Mouse (Mus musculus) left cerebral cortex, postnatal 14 days (tissue): ENCODE results near the gene Cdk14. TPM values are rescaled to one million over a fixed set of nuclear protein-coding genes. Genes with fewer than 3 reads are reported as not detected.

Source experiments
- DNase-seq, 2 experiments: peaks; one replicate each; pipeline ENCODE4 v3.0.0; 2021 to 2022; ENCODE audit warnings: low spot score in 2 of 2, mixed read lengths in 1 of 2
- intact Hi-C: fragments of 180-260 bp; cut with DNase I; formaldehyde crosslinking; loops from one replicate; pipeline ENCODE4 v1.15.1; 2025
- long read RNA-seq, 2 experiments: library from polyadenylated mRNA; stranded (forward); transcript quantifications; one replicate each; pipeline ENCODE4 v2.0.0; 2021
- total RNA-seq, 2 experiments: library from RNA; stranded (reverse); gene quantifications; 2 replicates each; pipeline ENCODE4 v1.2.3; 2021

The Cdk14 gene
- total RNA-seq: 100 to 1,000 TPM; 159 to 167 TPM
- long read RNA-seq, experiment 1, full-length matches to known transcripts: 58 of 85 reads
- long read RNA-seq, experiment 1, partial matches to known transcripts: 3 of 85 reads
- long read RNA-seq, experiment 1, other reads (novel, unspliced or antisense): 24 of 85 reads
- long read RNA-seq, experiment 2, full-length matches to known transcripts: 38 of 60 reads
- long read RNA-seq, experiment 2, partial matches to known transcripts: 3 of 60 reads
- long read RNA-seq, experiment 2, other reads (novel, unspliced or antisense): 19 of 60 reads

GRCm38 (mm10) chr5:5419992-5420455 lies at the start of gene Cdk14:
Cdk14 (minus strand) TSS chr5:5420312.
- no peak for DNase-seq
- intact Hi-C loops: no loop called here

DNA sequence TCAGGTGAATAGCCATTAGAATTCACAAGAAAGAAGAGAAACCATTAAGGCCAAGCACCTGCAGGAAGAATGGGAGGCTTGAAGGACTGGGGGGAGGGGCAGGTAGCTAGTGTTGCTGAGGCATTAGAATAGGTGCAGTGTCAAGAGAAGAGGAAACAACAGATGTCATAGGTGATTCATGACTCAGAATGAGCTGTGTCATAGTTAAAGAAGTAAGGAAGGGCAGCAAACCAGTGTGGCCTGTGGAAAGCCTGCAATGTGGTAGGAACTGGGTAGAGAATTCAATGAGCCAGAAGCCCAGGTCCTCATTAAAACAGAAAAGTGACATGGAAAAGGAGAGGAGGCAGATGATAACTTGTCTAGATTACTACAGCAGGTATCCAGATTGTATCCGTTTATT lies 45.1 kb upstream of the Cdk14 start:
- intact Hi-C loops: no loop called here

DNA sequence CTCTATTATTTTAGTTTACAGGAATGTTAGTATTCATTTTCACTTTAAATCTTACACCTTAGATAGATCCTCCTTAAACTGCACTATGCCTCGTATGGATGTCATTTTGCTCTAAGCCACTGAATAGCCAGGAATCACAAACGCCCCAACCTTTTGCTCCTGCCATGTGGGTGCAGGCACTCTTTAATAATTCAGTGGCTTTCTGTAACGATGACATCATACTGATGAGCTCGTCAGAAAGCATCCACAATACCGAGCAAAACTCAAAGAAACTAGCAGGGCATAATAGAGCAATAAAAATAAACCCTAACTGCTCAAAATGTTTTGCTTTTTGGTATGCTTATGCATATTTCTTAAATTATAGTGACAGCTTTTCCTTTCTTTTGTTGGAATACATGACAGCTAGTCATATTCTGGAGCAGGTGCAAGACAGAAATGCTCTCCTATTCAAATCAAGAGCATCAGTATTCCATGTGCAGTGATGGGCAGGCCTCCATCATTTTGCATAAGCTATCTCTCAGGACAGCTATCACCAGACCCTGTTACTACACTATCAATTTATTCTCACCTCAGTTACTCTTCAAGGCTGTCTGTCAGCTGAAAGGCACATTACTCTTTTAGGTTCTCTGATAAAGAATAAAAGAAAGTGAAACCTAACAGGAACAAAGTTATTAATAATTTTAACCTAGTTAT lies 11.8 kb upstream of the Cdk14 start:
- intact Hi-C loops: no loop called here
- no peak for DNase-seq

More for the DNA sequence above, 45.1 kb upstream of the Cdk14 start:
- DNase-seq: no peak

- DNase-seq: no peak
- intact Hi-C loops: no loop called here
These were observed 3.6 kb upstream of the Cdk14 start for GRCm38 (mm10) chr5:5423723-5424171.

DNA sequence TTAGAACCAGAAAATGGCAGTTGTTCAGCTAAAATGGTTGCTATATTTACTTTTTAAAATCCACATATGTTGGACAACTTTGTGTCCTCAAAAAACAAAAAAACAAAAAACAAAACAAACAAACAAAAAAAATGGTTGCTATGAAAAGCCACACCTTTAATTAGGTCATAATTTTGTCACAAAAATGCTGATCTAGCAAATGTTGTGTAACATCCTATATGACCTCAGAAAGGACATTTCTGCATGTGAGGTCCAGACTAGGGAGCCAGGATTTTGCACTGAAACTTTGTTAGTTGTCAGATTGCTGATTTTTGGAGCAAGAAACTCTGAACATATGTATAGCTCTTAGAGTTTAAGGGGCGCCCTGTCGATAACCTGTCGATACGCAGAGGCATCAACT lies 3.0 kb upstream of the Cdk14 start:
- intact Hi-C loops: no loop called here
- no peak for DNase-seq

DNA sequence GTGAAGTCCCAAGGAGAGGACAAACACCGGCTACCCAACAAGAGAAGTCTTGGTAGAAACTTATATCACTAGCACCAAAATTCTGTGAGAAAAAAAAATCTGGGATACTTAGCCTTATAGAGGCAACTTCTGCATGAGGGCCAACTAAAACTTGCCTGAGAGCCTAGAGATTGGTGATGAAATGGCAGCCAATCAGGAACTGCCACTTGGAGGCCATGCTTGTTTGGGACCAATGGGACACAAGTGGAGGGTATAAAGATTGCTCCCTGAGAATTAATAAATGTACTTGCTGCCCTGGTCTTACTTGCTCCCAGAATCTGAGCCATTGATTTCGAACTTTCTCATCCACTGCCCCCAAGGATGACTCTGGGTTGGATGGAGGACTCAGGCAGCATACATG lies 1.3 kb upstream of the Cdk14 start:
- intact Hi-C loops: no loop called here
- DNase-seq: no peak

DNA sequence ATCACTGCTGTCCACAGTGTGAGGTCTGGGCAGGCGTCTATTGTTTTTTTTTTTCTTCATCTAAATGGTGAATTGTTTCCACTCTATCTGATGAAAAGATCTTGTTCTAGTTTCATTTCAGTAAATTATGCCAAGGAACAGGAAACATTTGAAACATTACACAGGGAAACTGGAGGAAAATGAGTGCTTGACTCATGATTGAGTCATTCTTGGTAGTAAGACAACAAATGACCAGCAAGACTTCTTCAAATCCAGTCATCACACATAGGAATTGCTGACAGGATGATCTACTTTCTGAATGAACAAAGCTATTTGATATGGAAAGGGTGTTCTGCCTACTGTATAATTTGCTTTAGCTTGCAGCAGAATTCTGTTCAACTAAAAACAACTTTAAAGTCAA lies 859 bp downstream of the Cdk14 start:
- intact Hi-C loops: no loop called here
- no peak for DNase-seq

- intact Hi-C loops: no loop called here
These were observed 5.3 kb downstream of the Cdk14 start for GRCm38 (mm10) chr5:5414835-5415234.

GRCm38 (mm10) chr5:5411886-5412285 lies 8.2 kb downstream of the Cdk14 start:
- intact Hi-C loops: no loop called here
- no peak for DNase-seq

More at GRCm38 (mm10) chr5:5414835-5415234, 5.3 kb downstream of the Cdk14 start:
- no peak for DNase-seq

- DNase-seq: peak; percentile 18 to 65
- intact Hi-C loops: no loop called here
These were observed 18.1 kb downstream of the Cdk14 start for GRCm38 (mm10) chr5:5401986-5402385.

DNA sequence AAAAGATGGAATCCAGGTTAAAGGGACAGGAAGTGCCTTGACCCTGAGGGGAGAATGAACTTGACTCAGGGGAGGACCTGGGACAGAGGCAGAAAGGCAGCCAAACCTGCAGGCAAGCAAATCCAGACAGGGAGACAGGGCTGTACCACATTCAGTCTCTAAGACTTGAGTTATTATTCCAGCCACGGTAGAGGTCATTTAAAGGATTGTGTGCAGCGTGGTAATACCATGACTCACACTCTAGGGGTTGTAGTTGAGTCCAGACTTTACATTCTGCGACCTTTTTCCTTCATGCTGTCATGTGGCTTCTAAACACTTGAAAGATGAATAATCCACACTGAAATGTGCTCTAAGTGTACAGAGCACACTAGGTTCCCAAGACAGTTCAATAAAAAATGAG lies 27.3 kb downstream of the Cdk14 start:
- intact Hi-C loops: no loop called here
- DNase-seq: no peak

GRCm38 (mm10) chr5:5380731-5381718 lies 39.1 kb downstream of the Cdk14 start:
- DNase-seq: no peak
- intact Hi-C loops: loop anchor here (5.0 kb wide), 1 partner anchor 419 kb away; no protein-coding TSS in a partner anchor

- intact Hi-C loops: loop anchor here (5.0 kb wide), 2 partner anchors 113 to 418 kb away; no protein-coding TSS in a partner anchor
- DNase-seq: peak; percentile 17 to 58
These were observed 40.0 kb downstream of the Cdk14 start for GRCm38 (mm10) chr5:5379870-5380730.

DNA sequence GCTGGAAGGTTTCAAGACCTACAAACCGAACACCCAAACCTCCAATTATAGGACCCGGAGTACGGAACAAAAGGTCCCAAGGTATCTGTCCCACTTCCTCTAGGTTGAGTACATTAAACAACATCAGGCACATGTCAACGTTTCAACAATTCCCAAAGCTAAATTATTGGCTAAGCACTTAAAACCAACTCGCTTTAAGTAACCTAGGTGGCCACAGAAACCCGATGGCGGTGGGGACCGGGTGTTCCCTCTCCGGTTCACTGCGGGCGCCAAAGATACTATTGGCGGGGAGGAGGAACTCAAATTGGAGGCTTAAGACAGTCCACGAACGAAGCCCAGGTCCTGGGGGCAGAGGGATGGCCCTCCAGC lies 40.6 kb downstream of the Cdk14 start:
- intact Hi-C loops: loop anchor here (5.0 kb wide), 1 partner anchor 112 kb away; no protein-coding TSS in a partner anchor
- DNase-seq: no peak

DNA sequence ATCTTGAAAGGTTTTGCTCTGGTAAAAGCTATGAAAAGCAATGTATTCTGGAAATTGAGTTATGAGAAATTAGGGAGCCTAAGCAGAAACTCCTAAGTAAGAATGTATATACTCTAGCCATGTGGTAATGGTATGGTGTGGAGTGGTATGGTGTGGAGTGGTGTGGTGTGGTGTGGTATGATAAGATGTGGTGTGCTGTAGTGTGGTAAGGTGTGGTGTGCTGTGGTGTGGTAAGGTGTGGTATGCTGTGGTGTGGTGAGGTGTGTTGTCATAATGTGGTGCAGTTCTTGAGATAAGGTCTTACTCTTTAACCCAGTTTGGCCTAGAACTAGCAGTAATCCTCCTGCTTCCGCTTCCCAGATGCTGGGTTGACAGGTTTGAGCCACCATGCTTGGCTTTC lies 45.7 kb downstream of the Cdk14 start:
- DNase-seq: no peak
- intact Hi-C loops: no loop called here

DNA sequence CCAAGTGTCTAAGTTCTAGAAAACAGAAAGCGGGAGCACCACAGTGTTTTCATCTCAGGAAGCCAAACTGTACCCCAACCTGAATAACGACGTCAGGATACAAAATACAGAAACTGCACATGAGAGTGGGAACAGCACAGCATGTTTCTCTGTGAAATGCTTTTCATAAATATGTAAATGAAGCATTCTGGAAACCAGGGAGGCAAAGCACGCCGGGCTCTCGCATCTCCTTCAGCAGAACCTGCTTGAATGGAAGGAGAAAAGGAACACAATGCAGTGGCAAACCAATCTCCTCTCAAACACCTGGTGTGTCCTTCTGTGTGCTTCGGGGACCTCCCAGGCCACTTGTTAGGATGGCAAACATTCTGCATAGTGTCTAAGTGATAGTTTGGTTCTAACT lies 46.6 kb downstream of the Cdk14 start:
- intact Hi-C loops: no loop called here
- peak; percentile 15 to 29 for DNase-seq

GRCm38 (mm10) chr5:5372936-5373335 lies 47.2 kb downstream of the Cdk14 start:
- intact Hi-C loops: no loop called here
- no peak for DNase-seq

DNA sequence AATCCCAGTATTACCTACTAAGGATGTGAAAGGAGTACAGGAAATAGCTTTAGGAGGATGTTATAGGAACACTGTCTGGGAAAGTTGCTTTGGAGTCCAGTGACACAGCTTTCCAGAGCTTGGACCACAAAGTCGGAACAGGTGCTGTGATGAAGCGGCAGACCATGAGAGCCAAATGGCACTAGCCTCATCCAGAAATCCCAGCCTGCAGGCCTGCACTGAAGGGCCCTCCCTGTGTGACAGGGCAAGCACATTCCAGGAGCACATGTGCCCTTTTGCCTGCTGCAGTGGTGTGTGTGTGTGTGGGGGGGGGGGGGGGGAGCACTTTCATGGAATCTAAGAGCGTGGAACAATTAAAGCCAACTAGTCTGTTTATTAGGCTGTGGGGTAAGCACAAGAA lies 47.8 kb downstream of the Cdk14 start:
- no peak for DNase-seq
- intact Hi-C loops: no loop called here
